Mouse (Mus musculus) retina, adult 2 months (tissue): ENCODE results near the gene Npy4r.

Experiments
- DNase-seq: peaks from one replicate; pipeline ENCODE4 v3.0.0-alpha.2; 2012; ENCODE audit warnings: low read depth, low spot score

The Npy4r gene

DNA sequence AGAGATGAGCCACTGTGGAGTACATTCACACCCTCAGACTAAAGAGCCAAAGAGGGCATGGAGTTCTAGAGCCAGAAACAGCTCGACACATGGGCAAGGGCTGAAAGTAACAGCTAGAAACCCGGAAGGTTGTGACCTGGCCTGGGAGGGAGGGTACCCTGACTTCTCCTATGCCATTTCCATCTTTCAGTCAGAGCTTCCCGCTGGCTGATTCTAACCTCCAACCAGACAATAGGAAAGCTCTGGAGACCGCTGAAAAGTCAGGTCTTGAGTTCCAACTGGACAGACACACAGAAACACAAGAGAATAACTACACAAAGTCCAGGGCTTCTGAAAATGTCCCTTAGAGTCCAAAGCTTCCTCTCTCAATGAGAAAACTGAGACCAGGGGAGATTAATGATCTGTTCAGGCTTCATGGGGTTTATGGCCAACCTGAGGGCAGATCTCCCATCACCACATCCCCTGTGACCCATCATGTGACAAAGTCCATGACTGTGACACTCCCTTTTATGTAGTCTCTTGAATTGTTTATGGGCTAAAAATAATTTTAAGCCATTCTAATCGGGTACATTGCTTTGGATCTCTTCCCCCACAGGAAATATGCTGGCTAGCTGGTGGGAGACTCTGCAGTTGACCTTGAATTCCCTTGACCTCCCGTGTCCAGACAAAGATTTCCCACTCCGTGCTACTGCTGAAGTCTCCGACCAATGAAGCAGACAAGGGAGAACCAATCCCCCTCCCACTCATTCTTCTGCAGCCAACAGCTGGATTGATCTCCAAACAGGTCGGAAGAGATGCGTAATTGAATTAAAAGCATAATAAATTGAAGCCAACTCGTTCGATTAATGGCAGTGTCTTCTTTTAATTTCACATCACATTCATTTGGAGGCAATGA, 32.0 kb downstream of the Npy4r start:
- no peak for DNase-seq

GRCm38 (mm10) chr14:34119046-34119723, 33.1 kb downstream of the Npy4r start:
- DNase-seq: no peak

DNA sequence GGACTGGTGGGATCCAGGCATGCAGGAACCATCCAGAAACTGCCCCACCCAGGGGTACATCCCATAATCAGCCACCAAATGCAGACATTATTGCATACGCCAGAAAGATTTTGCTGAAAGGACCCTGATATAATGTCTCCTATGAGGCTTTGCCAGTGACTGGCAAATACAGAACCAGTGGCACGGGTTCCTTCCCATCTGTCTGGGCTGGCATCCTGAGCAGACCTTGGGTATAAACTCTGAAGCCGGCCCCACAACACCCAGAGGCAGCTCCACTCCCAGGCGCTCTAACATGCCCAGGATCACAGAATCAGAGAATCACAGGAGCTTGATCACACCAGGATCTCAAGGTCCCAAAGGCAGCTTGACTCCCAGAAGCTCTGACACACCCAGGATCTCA, 38.0 kb downstream of the Npy4r start:
- DNase-seq: no peak

- DNase-seq: no peak
Measured at GRCm38 (mm10) chr14:34107594-34107993, 44.7 kb downstream of the Npy4r start.

GRCm38 (mm10) chr14:34106389-34107062, 45.8 kb downstream of the Npy4r start:
- DNase-seq: no peak

GRCm38 (mm10) chr14:34104892-34105291, 47.4 kb downstream of the Npy4r start:
- DNase-seq: peak; percentile 58

GRCm38 (mm10) chr14:34103855-34104254, 48.4 kb downstream of the Npy4r start:
- DNase-seq: no peak

GRCm38 (mm10) chr14:34102601-34103000, 49.7 kb downstream of the Npy4r start, which contains the start of gene A630023A22Rik:
Gene A630023A22Rik, minus strand, starts transcription at chr14:34102754.
- DNase-seq: no peak

GRCm38 (mm10) chr14:34096161-34096560, 56.1 kb downstream of the Npy4r start:
- no peak for DNase-seq
